Mouse (Mus musculus): ENCODE measurements around the gene Lrrc4. TPM values are rescaled to one million over a fixed set of nuclear protein-coding genes. Genes with fewer than 3 reads are reported as not detected.

The Lrrc4 gene
- polyA plus RNA-seq, 1 experiment from 2014 or later: 6.7 TPM

- H3K27me3 ChIP-seq (ENCODE audit: control insufficient read depth, insufficient read depth, low read depth, low read length): no peaks in the 10 kb centered on the region
- no peaks in the 10 kb centered on the region for H3K9me3 ChIP-seq (replicated peaks; ENCODE audit: control insufficient read depth, low read length, poor library complexity, severe bottlenecking)
- WGBS: 93% methylated on average over 1 of the region's 1 CpGs
- no peak for ATAC-seq
- H3K4me2 ChIP-seq (ENCODE audit: low read length): no peak overlapping the region
- H3K4me1 ChIP-seq (ENCODE audit: control insufficient read depth, insufficient read depth, low read length): 0 out of 2 replicates have a peak, but pooled peaks cover 2% of the 10 kb centered on the region
- H3K9ac ChIP-seq (ENCODE audit: low read depth, low read length): no peak overlapping the region
- H3K27ac ChIP-seq (ENCODE audit: low read length): no peak overlapping the region
- no peaks in the 10 kb centered on the region for H3K36me3 ChIP-seq (ENCODE audit: control insufficient read depth, insufficient read depth, low read length)
- H3K4me3 ChIP-seq (ENCODE audit: low read depth, low read length): no peak overlapping the region
Observed at GRCm38 (mm10) chr6:28737601-28738000, 93.9 kb downstream of the Lrrc4 start.

GRCm38 (mm10) chr6:28736665-28737064 lies 94.9 kb downstream of the Lrrc4 start:
- no peak overlapping the region for H3K27ac ChIP-seq (ENCODE audit: low read length)
- no peak for ATAC-seq
- no peak overlapping the region for H3K9ac ChIP-seq (ENCODE audit: low read depth, low read length)
- no peaks in the 10 kb centered on the region for H3K9me3 ChIP-seq (replicated peaks; ENCODE audit: control insufficient read depth, low read length, poor library complexity, severe bottlenecking)
- no peaks in the 10 kb centered on the region for H3K36me3 ChIP-seq (ENCODE audit: control insufficient read depth, insufficient read depth, low read length)
- H3K4me2 ChIP-seq (ENCODE audit: low read length): no peak overlapping the region
- WGBS: 59% methylated on average over 7 of the region's 7 CpGs
- H3K4me3 ChIP-seq (ENCODE audit: low read depth, low read length): no peak overlapping the region
- H3K4me1 ChIP-seq (ENCODE audit: control insufficient read depth, insufficient read depth, low read length): 0 out of 2 replicates have a peak, but pooled peaks cover 2% of the 10 kb centered on the region
- no peaks in the 10 kb centered on the region for H3K27me3 ChIP-seq (ENCODE audit: control insufficient read depth, insufficient read depth, low read depth, low read length)

- Histone ChIP-seq H3K36me3 (ENCODE audit: control insufficient read depth, insufficient read depth, low read length) (no peaks in the 10 kb centered on the region), H3K4me3 (ENCODE audit: low read depth, low read length) (no peak overlapping the region), H3K9me3 (replicated peaks; ENCODE audit: control insufficient read depth, low read length, poor library complexity, severe bottlenecking) (no peaks in the 10 kb centered on the region), H3K4me1 (ENCODE audit: control insufficient read depth, insufficient read depth, low read length) (0 out of 2 replicates have a peak, but pooled peaks cover 2% of the 10 kb centered on the region), H3K27ac (ENCODE audit: low read length) (no peak overlapping the region), H3K9ac (ENCODE audit: low read depth, low read length) (no peak overlapping the region), H3K4me2 (ENCODE audit: low read length) (no peak overlapping the region), H3K27me3 (ENCODE audit: control insufficient read depth, insufficient read depth, low read depth, low read length) (no peaks in the 10 kb centered on the region)
- 76% methylated on average over 9 of the region's 9 CpGs for WGBS
- no peak for ATAC-seq
Observed at GRCm38 (mm10) chr6:28735116-28735515, 96.4 kb downstream of the Lrrc4 start.

GRCm38 (mm10) chr6:28733884-28734647 lies 97.5 kb downstream of the Lrrc4 start:
- Histone ChIP-seq H3K4me1 (ENCODE audit: control insufficient read depth, insufficient read depth, low read length) (peaks cover 8% of the 10 kb centered on the region), H3K27me3 (ENCODE audit: control insufficient read depth, insufficient read depth, low read depth, low read length) (no peaks in the 10 kb centered on the region), H3K27ac (ENCODE audit: low read length) (no peak overlapping the region), H3K36me3 (ENCODE audit: control insufficient read depth, insufficient read depth, low read length) (no peaks in the 10 kb centered on the region), H3K4me3 (ENCODE audit: low read depth, low read length) (no peak overlapping the region), H3K4me2 (ENCODE audit: low read length) (no peak overlapping the region), H3K9me3 (replicated peaks; ENCODE audit: control insufficient read depth, low read length, poor library complexity, severe bottlenecking) (no peaks in the 10 kb centered on the region), H3K9ac (ENCODE audit: low read depth, low read length) (no peak overlapping the region)
- 73% methylated on average over 5 of the region's 5 CpGs for WGBS
- ATAC-seq: no peak

DNA sequence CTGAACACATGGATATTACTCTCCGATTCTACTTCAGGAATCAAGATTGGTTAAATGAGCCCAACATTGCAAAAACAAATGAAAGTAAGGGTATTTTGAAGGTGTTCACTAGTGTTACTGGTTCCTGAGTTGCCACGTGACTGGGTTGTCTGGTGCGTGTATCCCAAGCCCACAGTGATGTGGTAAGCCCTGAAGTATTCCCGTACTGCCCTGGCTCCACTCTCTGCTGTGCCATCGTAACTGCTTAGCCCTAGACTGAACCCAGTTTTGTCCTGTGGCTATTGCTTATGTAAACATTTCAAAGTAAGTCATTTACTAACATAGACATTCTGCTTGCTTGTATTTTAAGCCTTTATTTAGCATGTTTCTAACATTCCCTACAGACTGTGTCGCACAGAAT lies 100.3 kb downstream of the Lrrc4 start:
- no peaks in the 10 kb centered on the region for H3K9me3 ChIP-seq (replicated peaks; ENCODE audit: control insufficient read depth, low read length, poor library complexity, severe bottlenecking)
- 97% methylated on average over 6 of the region's 6 CpGs for WGBS

GRCm38 (mm10) chr6:28729649-28730048 lies 101.9 kb downstream of the Lrrc4 start:
- peaks cover 9% of the 10 kb centered on the region for H3K4me1 ChIP-seq (ENCODE audit: control insufficient read depth, insufficient read depth, low read length)
- H3K36me3 ChIP-seq (ENCODE audit: control insufficient read depth, insufficient read depth, low read length): no peaks in the 10 kb centered on the region
- 0 out of 2 replicates have a peak, but pooled peaks have one; percentile 29 for ATAC-seq
- no peak overlapping the region for H3K4me2 ChIP-seq (ENCODE audit: low read length)
- 25% methylated on average over 2 of the region's 2 CpGs for WGBS
- H3K9ac ChIP-seq (ENCODE audit: low read depth, low read length): no peak overlapping the region
- H3K9me3 ChIP-seq (replicated peaks; ENCODE audit: control insufficient read depth, low read length, poor library complexity, severe bottlenecking): no peaks in the 10 kb centered on the region
- no peaks in the 10 kb centered on the region for H3K27me3 ChIP-seq (ENCODE audit: control insufficient read depth, insufficient read depth, low read depth, low read length)
- H3K27ac ChIP-seq (ENCODE audit: low read length): no peak overlapping the region
- no peak overlapping the region for H3K4me3 ChIP-seq (ENCODE audit: low read depth, low read length)

More for the DNA sequence above, 100.3 kb downstream of the Lrrc4 start:
- H3K4me1 ChIP-seq (ENCODE audit: control insufficient read depth, insufficient read depth, low read length): peaks cover 9% of the 10 kb centered on the region
- H3K9ac ChIP-seq (ENCODE audit: low read depth, low read length): no peak overlapping the region
- ATAC-seq: no peak
- H3K4me3 ChIP-seq (ENCODE audit: low read depth, low read length): no peak overlapping the region
- H3K27ac ChIP-seq (ENCODE audit: low read length): no peak overlapping the region
- no peaks in the 10 kb centered on the region for H3K27me3 ChIP-seq (ENCODE audit: control insufficient read depth, insufficient read depth, low read depth, low read length)
- H3K36me3 ChIP-seq (ENCODE audit: control insufficient read depth, insufficient read depth, low read length): no peaks in the 10 kb centered on the region
- H3K4me2 ChIP-seq (ENCODE audit: low read length): no peak overlapping the region

GRCm38 (mm10) chr6:28729236-28729635 lies 102.3 kb downstream of the Lrrc4 start:
- ATAC-seq: 0 out of 2 replicates have a peak, but pooled peaks have one; percentile 36
- peaks cover 9% of the 10 kb centered on the region for H3K4me1 ChIP-seq (ENCODE audit: control insufficient read depth, insufficient read depth, low read length)

GRCm38 (mm10) chr6:28724776-28725175 lies 106.8 kb downstream of the Lrrc4 start:
- H3K27ac ChIP-seq (ENCODE audit: low read length): no peak overlapping the region
- H3K4me1 ChIP-seq (ENCODE audit: control insufficient read depth, insufficient read depth, low read length): peaks cover 6% of the 10 kb centered on the region
- no peak overlapping the region for H3K4me2 ChIP-seq (ENCODE audit: low read length)
- no peaks in the 10 kb centered on the region for H3K9me3 ChIP-seq (replicated peaks; ENCODE audit: control insufficient read depth, low read length, poor library complexity, severe bottlenecking)
- no peak overlapping the region for H3K9ac ChIP-seq (ENCODE audit: low read depth, low read length)
- 65% methylated on average over 5 of the region's 5 CpGs for WGBS
- ATAC-seq: no peak; the same call in 1 of the 2 replicates
- no peak overlapping the region for H3K4me3 ChIP-seq (ENCODE audit: low read depth, low read length)
- H3K36me3 ChIP-seq (ENCODE audit: control insufficient read depth, insufficient read depth, low read length): no peaks in the 10 kb centered on the region
- no peaks in the 10 kb centered on the region for H3K27me3 ChIP-seq (ENCODE audit: control insufficient read depth, insufficient read depth, low read depth, low read length)

More at GRCm38 (mm10) chr6:28729236-28729635, 102.3 kb downstream of the Lrrc4 start:
- H3K4me2 ChIP-seq (ENCODE audit: low read length): no peak overlapping the region
- WGBS: 23% methylated on average over 3 of the region's 3 CpGs
- H3K27ac ChIP-seq (ENCODE audit: low read length): no peak overlapping the region
- H3K36me3 ChIP-seq (ENCODE audit: control insufficient read depth, insufficient read depth, low read length): no peaks in the 10 kb centered on the region
- H3K9me3 ChIP-seq (replicated peaks; ENCODE audit: control insufficient read depth, low read length, poor library complexity, severe bottlenecking): no peaks in the 10 kb centered on the region
- no peak overlapping the region for H3K4me3 ChIP-seq (ENCODE audit: low read depth, low read length)
- no peaks in the 10 kb centered on the region for H3K27me3 ChIP-seq (ENCODE audit: control insufficient read depth, insufficient read depth, low read depth, low read length)
- H3K9ac ChIP-seq (ENCODE audit: low read depth, low read length): no peak overlapping the region

- H3K4me1 ChIP-seq (ENCODE audit: control insufficient read depth, insufficient read depth, low read length): no peaks in the 10 kb centered on the region
- no peak overlapping the region for H3K4me2 ChIP-seq (ENCODE audit: low read length)
- H3K36me3 ChIP-seq (ENCODE audit: control insufficient read depth, insufficient read depth, low read length): no peaks in the 10 kb centered on the region
- H3K27ac ChIP-seq (ENCODE audit: low read length): no peak overlapping the region
- no peaks in the 10 kb centered on the region for H3K27me3 ChIP-seq (ENCODE audit: control insufficient read depth, insufficient read depth, low read depth, low read length)
- H3K9me3 ChIP-seq (replicated peaks; ENCODE audit: control insufficient read depth, low read length, poor library complexity, severe bottlenecking): no peaks in the 10 kb centered on the region
- no peak overlapping the region for H3K9ac ChIP-seq (ENCODE audit: low read depth, low read length)
- no peak overlapping the region for H3K4me3 ChIP-seq (ENCODE audit: low read depth, low read length)
- WGBS: 46% methylated on average over 2 of the region's 2 CpGs
- ATAC-seq: no peak
Observed at GRCm38 (mm10) chr6:28723059-28723458, 108.5 kb downstream of the Lrrc4 start.

Measured in midbrain, embryonic 16.5 days (tissue).